Mouse (Mus musculus) heart, postnatal 0 days (tissue): ENCODE measurements around the gene Nhp2.

Experiments used
- CTCF ChIP-seq: IDR thresholded peaks from 2 replicates; pipeline ENCODE4 v1.5.1; 2016; ENCODE audit warnings: antibody characterized with exemption, control low read depth, low read depth
- EP300 ChIP-seq: IDR thresholded peaks from 2 replicates; pipeline ENCODE4 v1.6.1; 2016; ENCODE audit warnings: antibody characterized with exemption, low read depth

DNA sequence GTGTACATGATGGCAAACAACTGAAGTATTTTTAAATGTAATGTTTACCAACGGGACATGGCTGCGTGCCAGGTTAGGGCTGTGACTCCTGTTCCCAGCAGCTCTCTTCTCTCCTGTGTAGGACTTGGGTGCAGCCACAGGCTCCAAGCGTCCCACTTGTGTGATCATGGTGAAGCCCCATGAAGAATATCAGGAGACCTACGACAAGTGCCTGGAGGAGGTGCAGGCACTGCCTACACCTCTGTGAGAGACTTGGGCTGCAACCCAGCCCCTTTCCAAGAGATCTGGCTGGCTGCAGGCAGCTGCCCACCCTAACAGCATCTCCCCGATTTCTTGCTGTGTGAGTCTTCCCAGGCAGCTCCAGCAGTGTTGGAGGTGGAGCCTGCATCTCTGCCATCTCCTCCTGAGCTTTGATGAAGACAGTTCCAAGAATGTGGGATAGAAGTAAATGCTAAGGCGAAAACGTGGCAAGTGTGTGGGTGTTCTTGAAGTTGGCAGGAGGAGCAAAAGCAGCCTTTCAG, 3.5 kb downstream of the Nhp2 start:
- TF ChIP-seq CTCF (no peak), EP300 (no peak)
